Mouse (Mus musculus) E14TG2a.4 (cell line): ENCODE measurements around the gene Dchs2.

Experiments
- H3K27me3 ChIP-seq: 2 replicates; pipeline ENCODE4 v1.6.1; 2014; ENCODE audit warnings: low read length, control low read depth; ENCODE audit not compliant: insufficient read depth
- H3K36me3 ChIP-seq: 2 replicates; pipeline ENCODE4 v1.6.1; 2014; ENCODE audit warnings: low read length, control low read depth; ENCODE audit not compliant: insufficient read depth
- H3K4me1 ChIP-seq: replicated peaks from 2 replicates; pipeline ENCODE4 v1.6.1; 2014; ENCODE audit warnings: low read depth, low read length, control low read depth
- H3K4me3 ChIP-seq: replicated peaks from 2 replicates; pipeline ENCODE4 v1.5.1; 2014; ENCODE audit warnings: mild to moderate bottlenecking, low read length
- H3K9me3 ChIP-seq: 2 replicates; pipeline ENCODE4 v1.6.1; 2014; ENCODE audit warnings: low read length, control low read depth
- CTCF ChIP-seq: conservative IDR thresholded peaks from 2 replicates; pipeline ENCODE4 v1.5.1; 2014; ENCODE audit warnings: low read length
- NANOG ChIP-seq: IDR thresholded peaks from 2 replicates; pipeline ENCODE4 v1.6.1; 2014; ENCODE audit warnings: borderline replicate concordance, low read length, mixed read lengths
- POU5F1 ChIP-seq: IDR thresholded peaks from 2 replicates; pipeline ENCODE4 v1.6.1; 2014; ENCODE audit warnings: low read length, borderline replicate concordance

Dchs2 gene

DNA sequence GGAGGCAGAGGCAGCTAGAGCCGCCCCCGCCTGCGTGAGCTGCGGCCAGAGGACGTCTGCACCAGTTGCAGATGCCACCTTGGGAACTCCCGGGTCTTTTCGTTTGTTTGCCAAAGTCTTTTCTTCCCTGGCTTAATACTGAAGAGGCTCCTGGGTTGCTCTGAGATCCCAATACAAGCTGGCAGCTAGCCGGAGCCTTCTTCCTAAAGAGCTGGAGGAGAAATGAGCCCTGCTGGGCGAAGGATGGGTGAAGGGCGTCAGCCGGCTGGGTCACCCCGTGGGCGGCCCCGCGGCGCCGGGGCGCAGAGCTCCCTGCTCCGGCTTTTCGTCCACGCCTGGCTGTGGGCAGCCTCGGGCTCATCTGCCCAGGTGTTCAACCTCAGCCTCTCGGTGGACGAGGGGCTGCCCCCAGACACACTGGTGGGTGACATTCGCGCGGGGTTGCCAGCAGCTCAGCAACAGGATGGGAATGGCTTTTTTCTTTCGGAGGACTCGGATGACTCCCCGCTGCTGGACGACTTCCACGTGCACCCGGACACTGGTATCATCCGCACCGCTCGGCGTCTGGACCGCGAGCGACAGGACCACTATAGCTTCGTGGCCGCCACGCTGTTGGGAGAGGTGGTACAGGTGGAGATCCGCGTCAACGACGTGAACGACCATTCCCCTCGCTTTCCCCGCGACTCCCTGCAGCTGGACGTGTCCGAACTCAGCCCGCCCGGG, at the start of gene Dchs2:
TSS of gene Dchs2 (plus strand) at position 223 of the 723 bp plus-strand sequence.
- H3K9me3 ChIP-seq: 0 out of 2 replicates have a peak, but pooled peaks cover 4% of the 10 kb centered on the region
- H3K4me3 ChIP-seq: peak within 1 kb of the TSS; percentile 71
- peaks cover 16% of the 10 kb centered on the region for H3K4me1 ChIP-seq
- TF ChIP-seq POU5F1 (no peak), CTCF (no peak), NANOG (no peak)
- no peaks in the 10 kb centered on the region for H3K36me3 ChIP-seq
- peaks cover 72% of the 10 kb centered on the region for H3K27me3 ChIP-seq

DNA sequence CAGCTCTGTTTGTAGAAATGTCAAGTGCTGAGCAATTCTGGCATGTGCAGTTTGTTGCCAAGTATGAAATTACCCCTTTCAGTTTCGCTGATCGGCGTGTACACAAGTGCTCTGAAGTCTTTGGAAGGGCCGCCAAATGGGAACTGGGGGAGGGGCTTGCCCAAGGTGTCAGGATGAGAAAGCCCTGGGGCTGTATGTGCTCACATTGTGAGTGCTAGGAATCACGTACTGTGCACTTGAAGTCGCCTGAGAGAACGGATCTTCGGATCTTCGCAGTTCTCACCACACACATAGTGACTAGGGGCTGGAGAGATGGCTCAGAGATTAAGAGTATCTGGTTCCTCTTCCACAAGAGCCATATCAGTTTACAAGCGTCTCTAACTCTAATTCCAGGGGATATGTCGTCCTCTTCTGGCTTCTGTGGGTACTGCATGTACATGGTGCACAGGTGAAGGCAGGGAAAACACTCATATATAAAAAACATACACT, 47.1 kb upstream of the Dchs2 start:
- H3K4me1 ChIP-seq: peaks cover 3% of the 10 kb centered on the region; the same call in 1 of the 2 replicates
- H3K4me3 ChIP-seq: 0 out of 2 replicates have a peak overlapping the region, but pooled peaks have one; percentile 24
- H3K36me3 ChIP-seq: no peaks in the 10 kb centered on the region
- TF ChIP-seq NANOG (no peak), CTCF (peak; percentile 100)
- peaks cover 11% of the 10 kb centered on the region for H3K27me3 ChIP-seq
- no peaks in the 10 kb centered on the region for H3K9me3 ChIP-seq

DNA sequence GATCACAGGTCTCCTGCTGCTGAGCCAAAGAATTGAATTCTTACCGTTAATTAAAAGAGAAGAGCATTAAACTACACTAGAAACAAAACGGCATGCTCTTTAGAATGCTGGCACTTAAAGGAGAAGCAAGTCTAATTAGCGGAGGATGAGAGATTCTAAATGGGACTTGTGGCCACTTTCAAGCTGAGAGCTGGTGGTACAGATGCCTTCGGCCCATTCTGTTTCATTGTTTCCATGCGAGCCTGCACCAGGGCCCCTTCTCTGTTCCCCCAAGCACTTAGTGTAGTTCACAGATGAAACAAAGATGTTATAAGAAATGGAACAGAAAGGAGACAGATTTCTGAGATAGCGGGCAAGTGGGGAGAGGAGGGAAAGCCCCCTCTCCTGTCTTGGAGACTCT, 30.2 kb upstream of the Dchs2 start:
- peaks cover 4% of the 10 kb centered on the region for H3K27me3 ChIP-seq
- H3K4me1 ChIP-seq: peaks cover 16% of the 10 kb centered on the region
- TF ChIP-seq NANOG (no peak), POU5F1 (no peak), CTCF (no peak)
- no peaks in the 10 kb centered on the region for H3K9me3 ChIP-seq
- H3K4me3 ChIP-seq: no peak overlapping the region
- H3K36me3 ChIP-seq: no peaks in the 10 kb centered on the region

DNA sequence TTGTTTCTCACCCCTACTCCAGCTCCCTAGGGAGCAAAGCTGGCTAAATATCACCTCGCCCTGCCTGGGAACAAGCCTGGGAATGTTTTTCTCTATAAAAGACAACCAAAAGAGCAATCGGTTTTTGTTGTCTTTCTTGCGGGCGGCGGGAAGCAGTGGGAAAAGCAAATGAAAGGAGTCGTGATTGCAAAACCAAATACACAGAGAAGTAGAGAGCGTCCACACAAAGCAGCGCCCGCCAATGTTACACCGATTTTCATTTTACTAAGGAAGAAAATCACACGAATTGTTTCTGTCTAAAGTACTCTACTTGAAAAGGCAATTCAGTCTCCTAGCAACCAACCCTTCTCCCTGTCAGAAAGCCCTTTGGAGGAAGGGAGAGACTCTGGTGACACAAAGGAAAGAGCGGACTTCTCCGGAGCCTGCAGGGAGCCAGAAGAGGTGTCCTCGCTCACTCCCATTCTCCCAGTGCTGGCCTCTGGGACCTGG, 29.2 kb upstream of the Dchs2 start:
- H3K4me3 ChIP-seq: no peak overlapping the region
- peaks cover 16% of the 10 kb centered on the region for H3K4me1 ChIP-seq
- H3K27me3 ChIP-seq: peaks cover 4% of the 10 kb centered on the region
- H3K36me3 ChIP-seq: no peaks in the 10 kb centered on the region
- 0 out of 2 replicates have a peak, but pooled peaks cover 4% of the 10 kb centered on the region for H3K9me3 ChIP-seq
- TF ChIP-seq POU5F1 (no peak), NANOG (no peak), CTCF (no peak)

DNA sequence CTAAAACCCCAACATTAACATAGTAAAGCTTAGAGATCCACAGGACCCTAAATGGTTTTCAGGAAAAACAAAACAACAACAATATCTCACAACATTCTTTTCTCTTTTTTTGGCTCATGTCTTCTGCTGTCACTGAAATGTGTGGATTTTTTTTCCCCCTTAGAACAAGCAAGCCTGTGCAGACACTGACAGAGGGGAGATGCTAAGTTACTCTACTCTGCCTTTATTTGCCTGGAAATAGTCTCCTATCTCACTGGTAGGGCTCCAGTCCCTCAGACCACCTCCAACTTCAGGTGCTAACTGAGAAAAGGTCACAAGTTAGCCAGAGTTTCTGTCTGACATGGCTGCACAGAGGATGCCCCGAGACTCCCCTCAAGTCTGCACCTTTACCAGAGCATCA, 28.6 kb upstream of the Dchs2 start:
- TF ChIP-seq POU5F1: no peak
- TF ChIP-seq CTCF: no peak
- TF ChIP-seq NANOG: no peak
- H3K4me3 ChIP-seq: no peak overlapping the region

DNA sequence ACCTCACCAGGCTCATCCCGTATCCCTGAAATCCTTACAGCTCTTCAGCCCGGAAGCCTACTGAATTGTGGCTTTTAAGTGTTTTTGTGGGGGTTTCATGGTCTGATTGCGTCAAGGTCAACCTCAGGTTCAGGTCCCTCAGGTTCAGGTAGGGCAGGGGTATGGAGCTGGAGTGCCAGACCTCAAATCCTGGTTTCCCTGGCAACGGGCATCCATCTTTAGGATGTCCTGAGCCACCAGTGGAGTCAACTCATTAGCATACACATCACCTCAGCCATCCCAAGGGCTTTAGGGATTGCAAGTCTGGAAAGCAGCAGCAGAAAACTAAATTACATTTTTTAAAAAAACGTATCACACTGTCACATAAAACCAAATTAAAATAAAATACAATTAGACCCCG, 28.1 kb upstream of the Dchs2 start:
- no peak for TF ChIP-seq CTCF
- no peak for TF ChIP-seq NANOG
- TF ChIP-seq POU5F1: no peak
- Histone ChIP-seq H3K36me3 (no peaks in the 10 kb centered on the region), H3K27me3 (peaks cover 4% of the 10 kb centered on the region), H3K4me1 (peaks cover 16% of the 10 kb centered on the region), H3K9me3 (peaks cover 10% of the 10 kb centered on the region), H3K4me3 (no peak overlapping the region)

More for the DNA sequence above, 28.6 kb upstream of the Dchs2 start:
- Histone ChIP-seq H3K9me3 (peaks cover 5% of the 10 kb centered on the region; the same call in 1 of the 2 replicates), H3K4me1 (peaks cover 16% of the 10 kb centered on the region), H3K27me3 (peaks cover 4% of the 10 kb centered on the region), H3K36me3 (no peaks in the 10 kb centered on the region)

DNA sequence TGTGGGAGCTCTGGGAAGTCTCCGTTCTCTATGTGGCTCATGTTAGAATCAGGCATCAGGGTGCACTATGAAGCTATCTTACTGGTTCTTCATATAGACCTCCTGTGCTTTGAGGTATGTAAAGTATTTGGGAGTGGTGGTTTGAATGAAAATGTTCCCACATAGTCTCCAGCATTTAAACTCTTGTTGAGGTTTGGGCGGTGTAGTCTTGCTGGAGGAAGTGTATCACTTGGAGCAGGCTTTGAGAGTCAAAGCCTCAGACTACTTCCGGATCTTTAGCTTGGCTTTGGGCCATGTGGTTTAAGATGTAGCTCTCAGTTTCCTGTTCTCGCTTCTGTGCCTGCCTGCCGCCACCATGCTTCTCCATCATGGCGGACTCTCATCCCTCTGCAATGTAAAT, 25.5 kb upstream of the Dchs2 start:
- peaks cover 16% of the 10 kb centered on the region for H3K4me1 ChIP-seq

DNA sequence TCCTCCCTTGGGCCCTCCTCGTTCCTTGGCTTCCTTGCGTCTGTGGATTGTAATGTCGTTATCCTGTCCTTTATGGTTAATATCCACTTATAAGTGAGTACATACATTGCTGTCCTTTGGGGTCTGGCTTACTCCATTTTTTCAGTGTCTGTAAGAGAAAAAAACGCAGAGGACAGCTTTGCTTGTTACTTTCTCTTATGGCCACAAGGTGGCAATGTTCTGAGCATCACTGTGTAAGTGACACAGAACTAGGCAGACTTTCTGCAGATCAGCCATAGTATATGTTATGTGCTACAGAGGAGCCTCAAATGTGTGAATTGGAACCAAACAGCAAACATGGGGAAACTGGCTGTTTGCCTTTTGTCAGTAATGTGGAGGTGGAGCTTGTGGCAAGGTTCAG, 17.6 kb upstream of the Dchs2 start:
- Histone ChIP-seq H3K9me3 (peaks cover 16% of the 10 kb centered on the region), H3K36me3 (no peaks in the 10 kb centered on the region), H3K4me1 (peaks cover 14% of the 10 kb centered on the region; the same call in 1 of the 2 replicates), H3K4me3 (no peak overlapping the region), H3K27me3 (peaks cover 2% of the 10 kb centered on the region; the same call in 1 of the 2 replicates)
- TF ChIP-seq POU5F1 (no peak), CTCF (peak; percentile 78)

More for the DNA sequence above, 25.5 kb upstream of the Dchs2 start:
- Histone ChIP-seq H3K27me3 (no peaks in the 10 kb centered on the region), H3K9me3 (peaks cover 31% of the 10 kb centered on the region), H3K4me3 (no peak overlapping the region), H3K36me3 (no peaks in the 10 kb centered on the region)
- TF ChIP-seq POU5F1 (no peak), CTCF (no peak), NANOG (no peak)
